Mouse (Mus musculus) liver, embryonic 16.5 days (tissue): ENCODE measurements at regions not wholly inside any gene's neighbourhood (a gene's known extent, or its start where the extent isn't known, plus 50 kb on each side); places are given as distances from the start of the nearest gene placed in this dataset.

Source experiments
- ATAC-seq: fragments of 200-750 bp; cut with Nextera tagmentation; 2 replicates; pipeline ENCODE4 v1.8.0; 2017; ENCODE audit warnings: low read depth, mild to moderate bottlenecking, moderate number of reproducible peaks, moderate library complexity
- H3K27ac ChIP-seq: fragments of 300-500 bp; sonication (generic); 2 replicates; pipeline ENCODE4 v1.5.1; 2014; ENCODE audit warnings: mild to moderate bottlenecking, low read length
- H3K27me3 ChIP-seq: fragments of 300-500 bp; sonication (generic); 2 replicates; pipeline ENCODE4 v1.6.1; 2014; ENCODE audit warnings: low read depth, low read length, mixed read lengths; ENCODE audit not compliant: control insufficient read depth, insufficient read depth
- H3K36me3 ChIP-seq: fragments of 300-500 bp; sonication (generic); 2 replicates; pipeline ENCODE4 v1.6.1; 2014; ENCODE audit warnings: mild to moderate bottlenecking; ENCODE audit not compliant: control insufficient read depth, insufficient read depth
- H3K4me1 ChIP-seq: fragments of 300-500 bp; sonication (generic); 2 replicates; pipeline ENCODE4 v1.6.1; 2014; ENCODE audit warnings: low read depth, low read length, mixed read lengths; ENCODE audit not compliant: control insufficient read depth
- H3K4me2 ChIP-seq: fragments of 300-500 bp; sonication (generic); 2 replicates; pipeline ENCODE4 v1.6.1; 2014; ENCODE audit warnings: low read depth, low read length, mixed read lengths
- H3K4me3 ChIP-seq: fragments of 300-500 bp; sonication (generic); 2 replicates; pipeline ENCODE4 v1.5.1; 2014; ENCODE audit warnings: low read depth, mild to moderate bottlenecking, low read length
- H3K9ac ChIP-seq: fragments of 300-500 bp; sonication (generic); 2 replicates; pipeline ENCODE4 v1.6.1; 2014; ENCODE audit warnings: low read depth, low read length
- H3K9me3 ChIP-seq: fragments of 300-500 bp; sonication (generic); replicated peaks from 2 replicates; pipeline ENCODE4 v1.6.1; 2016; ENCODE audit warnings: low read length; ENCODE audit not compliant: control insufficient read depth
- whole genome bisulfite sequencing: fragments of 180-500 bp; shearing (Covaris S2); extraction: QIAGEN DNeasy Blood & Tissue Kit; methylation state at CpG from one replicate; pipeline ENCODE4 v1.1.7; 2014; ENCODE audit not compliant: insufficient replicate concordance; 5-methylcytosine and 5-hydroxymethylcytosine counted together

- no peak overlapping the region for H3K4me2 ChIP-seq
- no peaks in the 10 kb centered on the region for H3K9me3 ChIP-seq
- no peaks in the 10 kb centered on the region for H3K4me1 ChIP-seq
- no peaks in the 10 kb centered on the region for H3K36me3 ChIP-seq
- no peak overlapping the region for H3K4me3 ChIP-seq
- H3K27ac ChIP-seq: no peak overlapping the region
- ATAC-seq: no peak
- H3K9ac ChIP-seq: no peak overlapping the region
- WGBS: 59% methylated on average over 13 of the region's 13 CpGs
- H3K27me3 ChIP-seq: no peaks in the 10 kb centered on the region
Observed at GRCm38 (mm10) chr7:74687303-74688115, 132.9 kb upstream of the Slco3a1 start.

DNA sequence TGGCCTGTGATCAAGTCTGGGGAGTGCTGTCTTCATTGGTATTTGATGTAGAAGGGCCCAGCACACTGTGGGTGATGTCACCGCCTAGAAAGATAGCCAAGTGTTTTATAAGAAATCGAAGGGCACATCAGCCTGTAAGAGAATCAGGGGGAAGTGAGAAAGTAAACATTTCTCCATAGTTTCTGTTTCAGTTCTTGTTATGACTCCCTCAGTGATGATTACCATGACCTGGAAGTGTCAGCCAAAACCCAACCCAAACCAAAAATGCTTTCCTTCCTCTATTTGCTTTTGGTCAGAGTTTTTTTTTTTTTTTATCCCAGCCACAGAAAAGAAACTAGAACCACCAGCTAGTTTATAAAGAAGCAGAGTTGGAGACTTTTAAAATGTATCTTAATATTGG lies 129.4 kb upstream of the Slco3a1 start:
- ATAC-seq: no peak

DNA sequence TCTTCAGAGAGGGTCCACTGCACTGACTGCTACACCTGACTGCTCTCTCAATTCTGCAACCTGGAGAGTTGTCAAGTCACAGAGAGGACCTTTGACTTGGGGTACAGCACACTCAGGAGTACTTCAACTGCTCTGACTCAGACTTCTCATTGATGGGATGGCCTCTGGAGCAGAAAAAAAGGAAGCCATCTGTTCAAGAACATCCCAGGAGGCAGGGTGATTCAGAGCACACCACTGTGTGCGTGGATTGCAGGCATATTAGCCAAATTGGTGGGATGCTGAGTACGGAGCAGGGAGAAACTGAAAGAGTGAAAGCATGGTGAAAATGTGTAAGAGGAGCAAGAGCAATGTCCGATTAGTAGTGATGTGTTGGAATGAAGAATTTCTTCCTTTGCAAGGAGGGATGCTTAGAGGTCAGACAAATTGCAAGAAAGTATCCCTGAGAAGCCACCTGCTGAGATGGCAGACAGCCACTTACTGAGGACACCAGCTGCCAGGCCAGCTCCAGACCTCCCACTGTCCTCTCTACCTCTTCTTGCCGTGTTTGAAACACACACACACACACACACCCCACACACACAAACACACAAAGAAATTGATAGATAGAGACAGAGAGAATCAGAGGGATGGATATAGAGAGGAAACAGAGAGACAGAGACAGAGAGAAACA lies 119.2 kb upstream of the Slco3a1 start:
- ATAC-seq: no peak
- H3K4me1 ChIP-seq: no peaks in the 10 kb centered on the region
- H3K27ac ChIP-seq: no peak overlapping the region
- no peak overlapping the region for H3K9ac ChIP-seq
- no peak overlapping the region for H3K4me3 ChIP-seq
- WGBS: 45% methylated on average over 4 of the region's 4 CpGs
- H3K9me3 ChIP-seq: no peaks in the 10 kb centered on the region
- no peaks in the 10 kb centered on the region for H3K36me3 ChIP-seq
- no peak overlapping the region for H3K4me2 ChIP-seq
- H3K27me3 ChIP-seq: no peaks in the 10 kb centered on the region

More for the DNA sequence above, 129.4 kb upstream of the Slco3a1 start:
- Histone ChIP-seq H3K9ac (no peak overlapping the region), H3K36me3 (no peaks in the 10 kb centered on the region), H3K9me3 (no peaks in the 10 kb centered on the region), H3K4me2 (no peak overlapping the region), H3K27ac (no peak overlapping the region), H3K27me3 (no peaks in the 10 kb centered on the region), H3K4me1 (no peaks in the 10 kb centered on the region), H3K4me3 (no peak overlapping the region)
- 40% methylated on average over 2 of the region's 2 CpGs for WGBS

GRCm38 (mm10) chr7:74669110-74669509 lies 114.5 kb upstream of the Slco3a1 start:
- Histone ChIP-seq H3K4me2 (no peak overlapping the region), H3K4me3 (no peak overlapping the region), H3K9ac (no peak overlapping the region), H3K27ac (no peak overlapping the region), H3K9me3 (no peaks in the 10 kb centered on the region), H3K4me1 (no peaks in the 10 kb centered on the region), H3K36me3 (no peaks in the 10 kb centered on the region), H3K27me3 (no peaks in the 10 kb centered on the region)
- ATAC-seq: no peak

DNA sequence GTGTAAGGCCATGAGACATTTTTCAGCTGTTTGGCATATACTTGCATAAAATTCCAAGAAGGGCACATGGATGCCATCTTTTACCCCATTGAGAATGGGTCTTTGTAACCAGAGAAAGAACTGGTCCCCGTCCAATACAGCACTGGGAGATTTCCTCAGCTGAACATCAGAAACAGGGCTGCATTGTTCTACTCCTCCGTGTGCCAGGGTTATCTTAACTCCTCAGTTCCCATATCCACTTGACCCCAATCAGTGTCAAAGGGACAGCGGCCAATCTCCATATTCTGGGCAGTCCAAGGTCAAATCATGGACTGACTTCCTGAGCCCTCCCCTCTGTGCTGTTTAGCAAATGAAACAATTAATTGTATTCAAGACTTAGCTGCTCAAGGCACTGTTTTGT lies 112.5 kb upstream of the Slco3a1 start:
- no peak for ATAC-seq

DNA sequence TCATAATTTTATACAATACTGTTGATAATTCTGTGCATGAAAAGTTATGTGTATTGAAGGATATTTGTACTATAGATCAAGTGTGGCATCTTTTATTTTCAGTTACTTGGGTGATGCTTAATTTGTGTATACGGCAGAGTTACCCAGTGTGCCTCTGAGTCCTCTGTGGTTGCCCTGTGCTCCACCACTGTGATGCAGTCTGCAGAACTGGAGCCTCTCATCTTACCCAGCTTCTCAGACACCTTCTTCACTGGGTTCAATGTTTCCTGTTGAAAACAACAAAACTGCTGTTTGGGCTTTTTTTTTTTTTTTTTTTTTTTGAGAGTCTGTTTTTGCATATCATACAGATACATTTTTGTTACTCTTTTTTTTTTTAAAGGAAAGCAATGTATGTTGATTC lies 109.2 kb upstream of the Slco3a1 start:
- Histone ChIP-seq H3K36me3 (no peaks in the 10 kb centered on the region), H3K27me3 (no peaks in the 10 kb centered on the region), H3K9me3 (no peaks in the 10 kb centered on the region), H3K4me2 (no peak overlapping the region), H3K27ac (no peak overlapping the region), H3K4me3 (no peak overlapping the region), H3K4me1 (no peaks in the 10 kb centered on the region), H3K9ac (no peak overlapping the region)
- no peak for ATAC-seq
- WGBS: 75% methylated on average over 1 of the region's 1 CpGs

More for the DNA sequence above, 112.5 kb upstream of the Slco3a1 start:
- H3K27ac ChIP-seq: no peak overlapping the region
- H3K9ac ChIP-seq: no peak overlapping the region
- 54% methylated on average over 3 of the region's 3 CpGs for WGBS
- no peaks in the 10 kb centered on the region for H3K9me3 ChIP-seq
- no peaks in the 10 kb centered on the region for H3K27me3 ChIP-seq
- H3K36me3 ChIP-seq: no peaks in the 10 kb centered on the region
- no peaks in the 10 kb centered on the region for H3K4me1 ChIP-seq
- H3K4me3 ChIP-seq: no peak overlapping the region
- no peak overlapping the region for H3K4me2 ChIP-seq

- H3K4me1 ChIP-seq: no peaks in the 10 kb centered on the region
- H3K4me3 ChIP-seq: no peak overlapping the region
- no peak for ATAC-seq
- no peaks in the 10 kb centered on the region for H3K27me3 ChIP-seq
- no peak overlapping the region for H3K27ac ChIP-seq
- no peaks in the 10 kb centered on the region for H3K36me3 ChIP-seq
- 26% methylated on average over 2 of the region's 2 CpGs for WGBS
- H3K9ac ChIP-seq: no peak overlapping the region
- H3K9me3 ChIP-seq: no peaks in the 10 kb centered on the region
- H3K4me2 ChIP-seq: no peak overlapping the region
Observed at GRCm38 (mm10) chr7:74647310-74647709, 92.7 kb upstream of the Slco3a1 start.

- Histone ChIP-seq H3K4me2 (no peak overlapping the region), H3K36me3 (no peaks in the 10 kb centered on the region), H3K9ac (no peak overlapping the region), H3K27me3 (no peaks in the 10 kb centered on the region), H3K27ac (no peak overlapping the region), H3K4me1 (no peaks in the 10 kb centered on the region), H3K4me3 (no peak overlapping the region), H3K9me3 (no peaks in the 10 kb centered on the region)
- 69% methylated on average over 4 of the region's 4 CpGs for WGBS
- ATAC-seq: no peak
Observed at GRCm38 (mm10) chr7:74640171-74640570, 85.6 kb upstream of the Slco3a1 start.

- Histone ChIP-seq H3K9ac (no peak overlapping the region), H3K4me1 (no peaks in the 10 kb centered on the region), H3K4me3 (no peak overlapping the region), H3K27ac (no peak overlapping the region), H3K9me3 (no peaks in the 10 kb centered on the region), H3K27me3 (no peaks in the 10 kb centered on the region), H3K36me3 (no peaks in the 10 kb centered on the region), H3K4me2 (no peak overlapping the region)
- WGBS: 65% methylated on average over 8 of the region's 8 CpGs
- no peak for ATAC-seq
Observed at GRCm38 (mm10) chr7:74632217-74632616, 77.6 kb upstream of the Slco3a1 start.
